Mouse (Mus musculus) bone marrow macrophage, adult 2 months (primary cell): ENCODE results near the gene Cradd. TPM values are rescaled to one million over a fixed set of nuclear protein-coding genes. Genes with fewer than 3 reads are reported as not detected.

Source experiments
- H3K27ac ChIP-seq: 2 replicates; pipeline ENCODE4 v1.5.1; 2012; ENCODE audit warnings: low read depth, low read length; ENCODE audit not compliant: insufficient read depth
- H3K4me1 ChIP-seq: 2 replicates; pipeline ENCODE4 v1.6.1; 2012; ENCODE audit warnings: low read length; ENCODE audit not compliant: control insufficient read depth, insufficient read depth
- H3K4me3 ChIP-seq: 2 replicates; pipeline ENCODE4 v1.5.1; 2012; ENCODE audit warnings: mild to moderate bottlenecking, low read length, moderate library complexity; ENCODE audit not compliant: insufficient read depth
- CTCF ChIP-seq: IDR thresholded peaks from 2 replicates; pipeline ENCODE4 v1.5.1; 2012; ENCODE audit warnings: low read depth, mild to moderate bottlenecking, low read length, moderate library complexity
- POLR2A ChIP-seq: IDR thresholded peaks from 2 replicates; pipeline ENCODE4 v1.6.1; 2012; ENCODE audit warnings: mild to moderate bottlenecking, low read depth, low read length, borderline replicate concordance
- polyA plus RNA-seq: library from polyadenylated mRNA; stranded (reverse); fragments of >200 nt; gene quantifications from 2 replicates; pipeline ENCODE4 v1.2.4, GENCODE M21; 2012; ENCODE audit not compliant: missing spikeins, insufficient read depth, insufficient read length

Gene Cradd
- polyA plus RNA-seq, 1 experiment = 12.2 TPM

- TF ChIP-seq CTCF (no peak), POLR2A (no peak)
- Histone ChIP-seq H3K4me1 (peaks cover 20% of the 10 kb centered on the region), H3K27ac (no peak overlapping the region), H3K4me3 (no peak overlapping the region)
Measured at GRCm38 (mm10) chr10:95197377-95197776, 126.6 kb downstream of the Cradd start.

- no peak overlapping the region for H3K4me3 ChIP-seq
- peaks cover 28% of the 10 kb centered on the region for H3K4me1 ChIP-seq
- no peak overlapping the region for H3K27ac ChIP-seq
- no peak for TF ChIP-seq CTCF
- no peak for TF ChIP-seq POLR2A
Measured at GRCm38 (mm10) chr10:95195719-95196118, 128.2 kb downstream of the Cradd start.

- Histone ChIP-seq H3K4me3 (no peak overlapping the region), H3K27ac (no peak overlapping the region), H3K4me1 (peaks cover 28% of the 10 kb centered on the region)
- TF ChIP-seq CTCF = no peak
- TF ChIP-seq POLR2A = no peak
Measured at GRCm38 (mm10) chr10:95194776-95195175, 129.2 kb downstream of the Cradd start.

- no peak overlapping the region for H3K4me3 ChIP-seq
- H3K27ac ChIP-seq = no peak overlapping the region
- peaks cover 28% of the 10 kb centered on the region for H3K4me1 ChIP-seq
- TF ChIP-seq POLR2A (no peak), CTCF (no peak)
Measured at GRCm38 (mm10) chr10:95193875-95194281, 130.1 kb downstream of the Cradd start.

GRCm38 (mm10) chr10:95191881-95192280, 132.1 kb downstream of the Cradd start:
- H3K4me3 ChIP-seq = peak overlapping the region; percentile 14; the same call in 1 of the 2 replicates
- peak overlapping the region; percentile 82 for H3K27ac ChIP-seq

GRCm38 (mm10) chr10:95191151-95191655, 132.7 kb downstream of the Cradd start:
- Histone ChIP-seq H3K4me3 (no peak overlapping the region), H3K4me1 (peaks cover 28% of the 10 kb centered on the region), H3K27ac (peak overlapping the region; percentile 64; the same call in 1 of the 2 replicates)
- no peak for TF ChIP-seq POLR2A
- TF ChIP-seq CTCF = no peak

More at GRCm38 (mm10) chr10:95191881-95192280, 132.1 kb downstream of the Cradd start:
- no peak for TF ChIP-seq POLR2A
- no peak for TF ChIP-seq CTCF
- H3K4me1 ChIP-seq = peaks cover 28% of the 10 kb centered on the region

- no peak overlapping the region for H3K27ac ChIP-seq
- H3K4me3 ChIP-seq = no peak overlapping the region
- no peak for TF ChIP-seq POLR2A
- no peak for TF ChIP-seq CTCF
- peaks cover 15% of the 10 kb centered on the region for H3K4me1 ChIP-seq
Measured at GRCm38 (mm10) chr10:95189550-95190211, 134.3 kb downstream of the Cradd start.

GRCm38 (mm10) chr10:95184210-95184609, 139.7 kb downstream of the Cradd start:
- H3K4me1 ChIP-seq = peaks cover 9% of the 10 kb centered on the region
- no peak overlapping the region for H3K4me3 ChIP-seq
- TF ChIP-seq CTCF (no peak), POLR2A (no peak)
- no peak overlapping the region for H3K27ac ChIP-seq

GRCm38 (mm10) chr10:95183051-95183450, 140.9 kb downstream of the Cradd start:
- TF ChIP-seq POLR2A (no peak), CTCF (no peak)
- H3K4me3 ChIP-seq = no peak overlapping the region
- peaks cover 14% of the 10 kb centered on the region for H3K4me1 ChIP-seq
- H3K27ac ChIP-seq = no peak overlapping the region

- H3K4me3 ChIP-seq = no peak overlapping the region
- TF ChIP-seq POLR2A (no peak), CTCF (no peak)
- peaks cover 14% of the 10 kb centered on the region for H3K4me1 ChIP-seq
- no peak overlapping the region for H3K27ac ChIP-seq
Measured at GRCm38 (mm10) chr10:95182405-95182804, 141.5 kb downstream of the Cradd start.

GRCm38 (mm10) chr10:95181553-95181952, 142.4 kb downstream of the Cradd start:
- H3K4me3 ChIP-seq = no peak overlapping the region

More at GRCm38 (mm10) chr10:95181553-95181952, 142.4 kb downstream of the Cradd start:
- H3K27ac ChIP-seq = no peak overlapping the region
- H3K4me1 ChIP-seq = peaks cover 14% of the 10 kb centered on the region
- TF ChIP-seq POLR2A (no peak), CTCF (no peak)
